Mouse (Mus musculus) liver, adult (tissue): ENCODE data around the gene Arhgap15.

ENCODE experiments used
- GATA4 ChIP-seq: IDR thresholded peaks from 2 replicates; pipeline ENCODE4 v1.6.1; 2014; ENCODE audit warnings: mild to moderate bottlenecking, low read length; ENCODE audit not compliant: insufficient replicate concordance

The Arhgap15 gene

GRCm38 (mm10) chr2:43748287-43748983 is at the start of gene Arhgap15:
Gene Arhgap15 (plus strand): TSS chr2:43748824.
- no peak for TF ChIP-seq GATA4

- no peak for TF ChIP-seq GATA4
These were observed 35.9 kb upstream of the Arhgap15 start for GRCm38 (mm10) chr2:43712611-43713138.

- no peak for TF ChIP-seq GATA4
These were observed 26.0 kb upstream of the Arhgap15 start for GRCm38 (mm10) chr2:43722446-43723103.

GRCm38 (mm10) chr2:43723104-43723541 is 25.5 kb upstream of the Arhgap15 start:
- no peak for TF ChIP-seq GATA4

- no peak for TF ChIP-seq GATA4
These were observed 21.4 kb upstream of the Arhgap15 start for GRCm38 (mm10) chr2:43727181-43727580.

- no peak for TF ChIP-seq GATA4
These were observed 20.9 kb upstream of the Arhgap15 start for GRCm38 (mm10) chr2:43727693-43728092.

GRCm38 (mm10) chr2:43728831-43729230 is 19.8 kb upstream of the Arhgap15 start:
- TF ChIP-seq GATA4: no peak

- TF ChIP-seq GATA4: no peak
These were observed 16.2 kb upstream of the Arhgap15 start for GRCm38 (mm10) chr2:43732396-43732795.

GRCm38 (mm10) chr2:43737546-43737945 is 11.1 kb upstream of the Arhgap15 start:
- no peak for TF ChIP-seq GATA4

GRCm38 (mm10) chr2:43738562-43739112 is 10.0 kb upstream of the Arhgap15 start:
- TF ChIP-seq GATA4: no peak

- TF ChIP-seq GATA4: no peak
These were observed 9.3 kb upstream of the Arhgap15 start for GRCm38 (mm10) chr2:43739190-43739818.

- no peak for TF ChIP-seq GATA4
These were observed 697 bp downstream of the Arhgap15 start for GRCm38 (mm10) chr2:43749321-43749720.

GRCm38 (mm10) chr2:43755899-43756298 is 7.3 kb downstream of the Arhgap15 start:
- no peak for TF ChIP-seq GATA4

GRCm38 (mm10) chr2:43756626-43757025 is 8.0 kb downstream of the Arhgap15 start:
- no peak for TF ChIP-seq GATA4

- no peak for TF ChIP-seq GATA4
These were observed 13.1 kb downstream of the Arhgap15 start for GRCm38 (mm10) chr2:43761735-43762134.

GRCm38 (mm10) chr2:43763279-43763678 is 14.7 kb downstream of the Arhgap15 start:
- TF ChIP-seq GATA4: no peak

- no peak for TF ChIP-seq GATA4
These were observed 15.8 kb downstream of the Arhgap15 start for GRCm38 (mm10) chr2:43764456-43764855.
